Mouse (Mus musculus): Measurements from ENCODE around the gene Amotl1. TPM values are rescaled to one million over a fixed set of nuclear protein-coding genes. Genes with fewer than 3 reads are reported as not detected.

The Amotl1 gene
- total and polyA plus RNA-seq, 2 experiments from 2014 or later = 11.7 to 70.2 TPM

DNA sequence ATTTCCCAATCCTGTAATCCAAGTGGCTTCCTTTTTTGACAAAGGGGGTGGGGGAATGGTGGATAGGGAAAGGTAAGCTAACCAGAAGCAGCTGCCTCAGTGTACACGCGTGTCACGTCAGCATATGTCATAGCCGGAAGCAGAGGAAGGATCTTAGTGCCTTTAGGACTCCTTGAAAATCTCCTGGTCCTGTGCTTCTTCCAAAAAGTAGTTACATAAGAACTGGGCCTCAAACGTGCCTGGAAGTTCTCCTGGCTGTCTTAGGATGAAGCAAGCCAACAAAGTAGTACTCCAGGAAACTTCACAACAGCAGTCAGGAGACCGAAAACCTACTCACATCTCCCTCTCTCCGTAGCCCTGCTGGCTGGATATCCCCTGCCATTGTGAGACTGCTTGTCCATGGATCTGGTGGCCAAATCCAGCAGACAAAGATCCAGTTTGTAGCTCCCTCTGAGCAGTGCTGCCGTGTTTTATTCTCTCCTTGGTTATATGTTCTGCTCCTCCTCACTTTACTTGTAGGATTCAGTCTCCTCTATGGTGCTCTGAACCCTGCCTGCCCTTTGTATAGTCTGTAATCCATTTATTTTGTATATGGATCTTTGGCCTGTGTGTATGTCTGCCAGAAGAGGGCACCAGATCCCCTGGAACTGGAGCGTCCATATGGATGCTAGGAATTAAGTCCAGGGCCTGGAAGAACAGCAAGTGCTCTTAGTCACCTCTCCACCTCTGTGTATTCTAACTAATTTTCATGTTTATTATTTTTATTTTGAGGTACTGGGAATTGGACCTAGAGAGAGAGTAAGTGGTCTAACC, 132.0 kb downstream of the Amotl1 start:
- H3K27me3 ChIP-seq (ENCODE audit: control insufficient read depth, insufficient read depth, low read length) = no peaks in the 10 kb centered on the region
- no peaks in the 10 kb centered on the region for H3K4me1 ChIP-seq (ENCODE audit: control insufficient read depth, insufficient read depth)
- 0 out of 2 replicates have a peak, but pooled peaks have one; percentile 20 for ATAC-seq (ENCODE audit: insufficient read depth, low read depth)
- no peak overlapping the region for H3K27ac ChIP-seq (ENCODE audit: low read depth)
- no peak overlapping the region for H3K9ac ChIP-seq (replicated peaks; ENCODE audit: low read depth, low read length)
- H3K4me2 ChIP-seq (ENCODE audit: low read depth, low read length) = no peak overlapping the region
- H3K4me3 ChIP-seq (ENCODE audit: low read depth, low read length) = no peak overlapping the region
- 72% methylated on average over 9 of the region's 9 CpGs for WGBS
- DNase-seq (ENCODE audit: low spot score) = peak; percentile 38
- H3K9me3 ChIP-seq (replicated peaks; ENCODE audit: control insufficient read depth, low read length) = no peaks in the 10 kb centered on the region
- no peak for TF ChIP-seq EP300 (IDR thresholded peaks at IDR 0.05; ENCODE audit: low read depth)
- peak; percentile 78 for TF ChIP-seq CTCF (IDR thresholded peaks at IDR 0.05; ENCODE audit: low read depth)
- peaks cover 28% of the 10 kb centered on the region for H3K36me3 ChIP-seq (replicated peaks; ENCODE audit: control insufficient read depth, insufficient read depth, low read length)

- Histone ChIP-seq H3K4me2 (ENCODE audit: low read depth, low read length) (peak overlapping the region; percentile 69), H3K27ac (ENCODE audit: low read depth) (peak overlapping the region; percentile 65), H3K9ac (replicated peaks; ENCODE audit: low read depth, low read length) (peak overlapping the region; percentile 69), H3K9me3 (replicated peaks; ENCODE audit: control insufficient read depth, low read length) (no peaks in the 10 kb centered on the region), H3K4me3 (ENCODE audit: low read depth, low read length) (peak overlapping the region; percentile 70), H3K4me1 (ENCODE audit: control insufficient read depth, insufficient read depth) (no peaks in the 10 kb centered on the region; the same call in 1 of the 2 replicates), H3K27me3 (ENCODE audit: control insufficient read depth, insufficient read depth, low read length) (no peaks in the 10 kb centered on the region), H3K36me3 (replicated peaks; ENCODE audit: control insufficient read depth, insufficient read depth, low read length) (peaks cover 39% of the 10 kb centered on the region)
- TF ChIP-seq EP300 (IDR thresholded peaks at IDR 0.05; ENCODE audit: low read depth) (no peak), CTCF (IDR thresholded peaks at IDR 0.05; ENCODE audit: low read depth) (no peak)
- ATAC-seq (ENCODE audit: insufficient read depth, low read depth) (no peak), DNase-seq (ENCODE audit: low spot score) (no peak)
- 2% methylated on average over 10 of the region's 10 CpGs for WGBS
Measured at GRCm38 (mm10) chr9:14500916-14501424, 143.9 kb downstream of the Amotl1 start.

DNA sequence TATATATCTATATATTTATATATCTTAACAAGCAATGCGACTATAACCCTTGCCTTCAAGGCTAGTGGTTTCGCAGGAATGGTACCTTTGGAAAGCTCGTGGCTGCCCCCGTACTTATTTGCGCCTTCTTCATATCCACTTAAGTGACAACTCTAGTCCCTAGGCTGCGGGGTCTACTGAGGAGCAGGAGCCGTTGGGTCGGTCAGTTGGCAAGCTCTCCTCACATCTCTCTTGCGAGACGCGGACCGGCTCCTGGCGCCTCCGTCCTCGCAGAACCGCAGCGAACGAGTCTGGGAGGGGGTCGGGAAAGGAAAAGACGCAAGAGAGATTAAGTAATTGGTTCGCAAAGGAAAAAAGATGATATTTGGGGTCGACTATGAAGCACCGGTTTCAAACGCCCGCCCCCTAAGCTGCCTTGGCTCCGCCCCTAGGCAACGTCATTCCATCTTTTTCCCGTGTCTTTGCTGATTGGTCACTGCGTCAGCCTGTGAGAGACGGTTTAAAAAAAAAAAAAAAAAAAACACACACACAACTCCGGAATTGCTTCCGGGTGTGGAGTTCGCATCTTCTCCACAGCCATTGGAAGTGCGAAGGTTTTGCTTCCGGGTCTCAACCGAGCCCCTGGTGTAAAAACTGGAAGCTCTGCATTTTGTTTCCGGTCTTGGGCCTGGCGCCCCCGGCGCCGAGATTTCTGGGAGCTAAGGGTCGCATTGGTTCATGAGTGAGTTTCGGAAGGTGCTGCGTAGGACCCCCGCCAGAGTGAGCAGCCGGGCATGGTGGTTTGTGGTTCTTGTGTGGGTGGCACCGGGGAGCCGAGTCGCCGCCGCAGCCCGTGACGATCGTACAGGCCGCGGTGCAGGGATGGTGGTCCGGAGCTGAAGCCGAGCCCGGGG, 144.6 kb downstream of the Amotl1 start, which contains the start of the genes Kdm4d and Cwc15:
TSS of gene Kdm4d (minus strand) at position 460 of the 893 bp plus-strand sequence.
TSS of gene Cwc15 (plus strand) at position 595 of the 893 bp plus-strand sequence.
- Histone ChIP-seq H3K9me3 (replicated peaks; ENCODE audit: control insufficient read depth, low read length) (no peaks in the 10 kb centered on the region), H3K9ac (replicated peaks; ENCODE audit: low read depth, low read length) (peak within 1 kb of the TSS; percentile 69), H3K4me2 (ENCODE audit: low read depth, low read length) (peak within 1 kb of the TSS; percentile 80), H3K27ac (ENCODE audit: low read depth) (peak within 1 kb of the TSS; percentile 65), H3K4me3 (ENCODE audit: low read depth, low read length) (peak within 1 kb of the TSS; percentile 70), H3K36me3 (replicated peaks; ENCODE audit: control insufficient read depth, insufficient read depth, low read length) (peaks cover 32% of the 10 kb centered on the region), H3K27me3 (ENCODE audit: control insufficient read depth, insufficient read depth, low read length) (no peaks in the 10 kb centered on the region), H3K4me1 (ENCODE audit: control insufficient read depth, insufficient read depth) (no peaks in the 10 kb centered on the region; the same call in 1 of the 2 replicates)
- DNase-seq (ENCODE audit: low spot score) (peak; percentile 92), ATAC-seq (ENCODE audit: insufficient read depth, low read depth) (peak; percentile 98)
- WGBS = 1% methylated on average over 59 of the region's 59 CpGs
- no peak for TF ChIP-seq EP300 (IDR thresholded peaks at IDR 0.05; ENCODE audit: low read depth)

- TF ChIP-seq EP300 (IDR thresholded peaks at IDR 0.05; ENCODE audit: low read depth) (no peak), CTCF (IDR thresholded peaks at IDR 0.05; ENCODE audit: low read depth) (no peak)
- ATAC-seq (ENCODE audit: insufficient read depth, low read depth) = no peak
- Histone ChIP-seq H3K27me3 (ENCODE audit: control insufficient read depth, insufficient read depth, low read length) (no peaks in the 10 kb centered on the region), H3K9ac (replicated peaks; ENCODE audit: low read depth, low read length) (no peak overlapping the region), H3K4me3 (ENCODE audit: low read depth, low read length) (no peak overlapping the region; the same call in 1 of the 2 replicates), H3K4me2 (ENCODE audit: low read depth, low read length) (peak overlapping the region; percentile 80; the same call in 1 of the 2 replicates), H3K4me1 (ENCODE audit: control insufficient read depth, insufficient read depth) (no peaks in the 10 kb centered on the region; the same call in 1 of the 2 replicates), H3K9me3 (replicated peaks; ENCODE audit: control insufficient read depth, low read length) (no peaks in the 10 kb centered on the region), H3K27ac (ENCODE audit: low read depth) (no peak overlapping the region), H3K36me3 (replicated peaks; ENCODE audit: control insufficient read depth, insufficient read depth, low read length) (peaks cover 22% of the 10 kb centered on the region)
- DNase-seq (ENCODE audit: low spot score) = no peak
- WGBS = 70% methylated on average over 4 of the region's 4 CpGs
Measured at GRCm38 (mm10) chr9:14498896-14499705, 145.8 kb downstream of the Amotl1 start.

Other genes starting within 250 kb of the Amotl1 start
- not detected in 2 replicates for gene Kdm4d, start 144.6 kb downstream of the Amotl1 start, total RNA-seq (2014; rRNA removed; ENCODE audit: low replicate concordance)
- gene Kdm4d, start 144.6 kb downstream of the Amotl1 start, polyA plus RNA-seq (2015; fragmentation: Nextera tagmentation; extraction: Ambion mirVana) = 0.05 and 0.12 TPM in 2 replicates
- gene Cwc15, start 144.4 kb downstream of the Amotl1 start, total RNA-seq (2014; rRNA removed; ENCODE audit: low replicate concordance) = 26.3 and 37.9 TPM in 2 replicates
- 125 and 127 TPM in 2 replicates for gene Cwc15, start 144.4 kb downstream of the Amotl1 start, polyA plus RNA-seq (2015; fragmentation: Nextera tagmentation; extraction: Ambion mirVana)
- not detected in 2 replicates for gene Piwil4, start 95.7 kb upstream of the Amotl1 start, total RNA-seq (2014; rRNA removed; ENCODE audit: low replicate concordance)
- gene Piwil4, start 95.7 kb upstream of the Amotl1 start, polyA plus RNA-seq (2015; fragmentation: Nextera tagmentation; extraction: Ambion mirVana) = 0.07 and 0.12 TPM in 2 replicates
- gene Fut4, start 107.3 kb upstream of the Amotl1 start, total RNA-seq (2014; rRNA removed; ENCODE audit: low replicate concordance) = 1.6 TPM in 1 of 2 replicates, not detected in the other
- 0.27 and 0.40 TPM in 2 replicates for gene Fut4, start 107.3 kb upstream of the Amotl1 start, polyA plus RNA-seq (2015; fragmentation: Nextera tagmentation; extraction: Ambion mirVana)
- gene 1700012B09Rik, start 126.0 kb upstream of the Amotl1 start, total RNA-seq (2014; rRNA removed; ENCODE audit: low replicate concordance) = not detected in 2 replicates
- gene 1700012B09Rik, start 126.0 kb upstream of the Amotl1 start, polyA plus RNA-seq (2015; fragmentation: Nextera tagmentation; extraction: Ambion mirVana) = not detected in 2 replicates
- gene Mre11a, start 139.6 kb upstream of the Amotl1 start, total RNA-seq (2014; rRNA removed; ENCODE audit: low replicate concordance) = 8.2 and 9.9 TPM in 2 replicates
- gene Mre11a, start 139.6 kb upstream of the Amotl1 start, polyA plus RNA-seq (2015; fragmentation: Nextera tagmentation; extraction: Ambion mirVana) = 6.0 and 6.4 TPM in 2 replicates
- gene Ankrd49, start 139.8 kb upstream of the Amotl1 start, total RNA-seq (2014; rRNA removed; ENCODE audit: low replicate concordance) = 7.8 and 25.8 TPM in 2 replicates
- 15.5 and 18.0 TPM in 2 replicates for gene Ankrd49, start 139.8 kb upstream of the Amotl1 start, polyA plus RNA-seq (2015; fragmentation: Nextera tagmentation; extraction: Ambion mirVana)
- 0.15 TPM in 1 of 2 replicates, not detected in the other for gene Gpr83, start 215.2 kb upstream of the Amotl1 start, total RNA-seq (2014; rRNA removed; ENCODE audit: low replicate concordance)
- 0.04 TPM in 1 of 2 replicates, not detected in the other for gene Gpr83, start 215.2 kb upstream of the Amotl1 start, polyA plus RNA-seq (2015; fragmentation: Nextera tagmentation; extraction: Ambion mirVana)

All from heart, postnatal 0 days (tissue).